Mouse (Mus musculus): ENCODE measurements around the gene Vwa5a. TPM values are rescaled to one million over a fixed set of nuclear protein-coding genes. Genes with fewer than 3 reads are reported as not detected.

Gene Vwa5a
- polyA plus RNA-seq, 1 experiment = 6.3 TPM

Other genes with a start within 250 kb of the Vwa5a start
- gene Olfr905, start 247.2 kb upstream of the Vwa5a start, polyA plus RNA-seq (2012; fragmentation: generic; extraction: Trizol) = not detected
- gene Olfr906, start 231.2 kb upstream of the Vwa5a start, polyA plus RNA-seq (2012; fragmentation: generic; extraction: Trizol) = not detected
- gene Olfr907, start 222.5 kb upstream of the Vwa5a start, polyA plus RNA-seq (2012; fragmentation: generic; extraction: Trizol) = not detected
- not detected for gene Olfr911-ps1, start 196.7 kb upstream of the Vwa5a start, polyA plus RNA-seq (2012; fragmentation: generic; extraction: Trizol)
- gene Olfr910, start 180.4 kb upstream of the Vwa5a start, polyA plus RNA-seq (2012; fragmentation: generic; extraction: Trizol) = not detected
- gene Olfr912, start 138.1 kb upstream of the Vwa5a start, polyA plus RNA-seq (2012; fragmentation: generic; extraction: Trizol) = not detected
- gene Olfr913, start 125.5 kb upstream of the Vwa5a start, polyA plus RNA-seq (2012; fragmentation: generic; extraction: Trizol) = not detected
- not detected for gene Olfr914, start 113.2 kb upstream of the Vwa5a start, polyA plus RNA-seq (2012; fragmentation: generic; extraction: Trizol)
- gene Olfr916, start 58.4 kb upstream of the Vwa5a start, polyA plus RNA-seq (2012; fragmentation: generic; extraction: Trizol) = not detected
- not detected for gene Olfr917, start 52.4 kb upstream of the Vwa5a start, polyA plus RNA-seq (2012; fragmentation: generic; extraction: Trizol)
- gene Olfr918, start 43.7 kb upstream of the Vwa5a start, polyA plus RNA-seq (2012; fragmentation: generic; extraction: Trizol) = not detected
- gene Olfr919, start 14.6 kb upstream of the Vwa5a start, polyA plus RNA-seq (2012; fragmentation: generic; extraction: Trizol) = not detected
- gene Olfr920, start 34.0 kb downstream of the Vwa5a start, polyA plus RNA-seq (2012; fragmentation: generic; extraction: Trizol) = not detected
- not detected for gene Olfr921, start 54.8 kb downstream of the Vwa5a start, polyA plus RNA-seq (2012; fragmentation: generic; extraction: Trizol)
- not detected for gene Olfr922, start 96.3 kb downstream of the Vwa5a start, polyA plus RNA-seq (2012; fragmentation: generic; extraction: Trizol)
- gene Olfr923, start 108.3 kb downstream of the Vwa5a start, polyA plus RNA-seq (2012; fragmentation: generic; extraction: Trizol) = not detected
- not detected for gene Olfr924, start 126.2 kb downstream of the Vwa5a start, polyA plus RNA-seq (2012; fragmentation: generic; extraction: Trizol)
- gene Olfr26, start 136.8 kb downstream of the Vwa5a start, polyA plus RNA-seq (2012; fragmentation: generic; extraction: Trizol) = not detected
- not detected for gene Olfr926, start 158.9 kb downstream of the Vwa5a start, polyA plus RNA-seq (2012; fragmentation: generic; extraction: Trizol)
- not detected for gene Olfr930, start 211.5 kb downstream of the Vwa5a start, polyA plus RNA-seq (2012; fragmentation: generic; extraction: Trizol)